ENCODE assay signal across 9 mouse cellular contexts in the genomic region with DNA sequence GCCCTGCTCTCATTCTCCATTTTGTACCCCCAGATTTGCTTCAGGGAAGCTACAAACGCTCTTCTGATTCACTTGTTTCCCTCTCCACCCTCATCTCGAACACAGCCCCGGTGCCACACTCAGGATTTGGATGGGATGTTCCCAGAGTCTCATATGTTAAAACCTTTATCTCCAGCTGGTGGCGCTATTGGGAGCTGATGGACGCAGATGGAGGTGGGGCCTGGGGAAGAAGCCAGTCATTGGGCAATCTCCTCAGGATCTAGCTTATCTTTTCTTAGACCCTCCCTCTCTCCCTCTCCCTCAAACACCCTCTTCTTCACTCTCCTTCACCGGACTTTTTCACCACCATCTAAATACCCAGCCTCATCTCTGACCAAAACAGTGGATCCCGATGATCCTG. TPM values are rescaled to one million over a fixed set of nuclear protein-coding genes. Genes with fewer than 3 reads are reported as not detected.
A peak's percentile ranks its signal among the peaks of the same experiment; 100 is the strongest.
DNase-seq lines count a peak whose midpoint lies in the region; ATAC-seq lines count a peak whose summit lies in the region.
"Had no signal": no experiment of that assay in that cellular context is flagged by ENCODE, and none has a peak within 500 bp of the region (broad histone marks: within the 10 kb centered on the region; RNA-seq: fewer than 3 reads in every experiment).

No protein-coding gene starts in this region.

- H3K27me3 ChIP-seq in heart, embryonic 10.5 days (ENCODE audit: insufficient read depth, poor library complexity, severe bottlenecking), result no peaks in the 10 kb centered on the region
- H3K27me3 ChIP-seq in intestine, embryonic 15.5 days (replicated peaks), result no peaks in the 10 kb centered on the region
- H3K27me3 ChIP-seq: neural tube, embryonic 13.5 days had no signal

- no peaks in the 10 kb centered on the region for H3K9me3 ChIP-seq in heart, embryonic 10.5 days
- H3K9me3 ChIP-seq in intestine, embryonic 15.5 days, result no peaks in the 10 kb centered on the region
- H3K9me3 ChIP-seq: neural tube, embryonic 13.5 days had no signal

- no peak for DNase-seq in heart, embryonic 10.5 days (ENCODE audit: low spot score)
- DNase-seq in heart, postnatal 25 days (ENCODE audit: low spot score), result no peak
- peak; percentile 43 for DNase-seq in urinary bladder, postnatal 14 days (ENCODE audit: low spot score)
- DNase-seq in urinary bladder, postnatal 10 days (ENCODE audit: low spot score), result no peak
- peak; percentile 8 for DNase-seq in cerebellum, adult 11 months

- 0 out of 2 replicates have a peak overlapping the region, but pooled peaks have one; percentile 5 for H3K4me3 ChIP-seq in heart, embryonic 10.5 days
- H3K4me3 ChIP-seq in intestine, embryonic 15.5 days (replicated peaks), result no peak overlapping the region
- H3K4me3 ChIP-seq: neural tube, embryonic 13.5 days had no signal

- no peak overlapping the region for H3K4me2 ChIP-seq in intestine, embryonic 15.5 days (replicated peaks)
- H3K4me2 ChIP-seq: neural tube, embryonic 13.5 days had no signal

- no peaks in the 10 kb centered on the region for H3K36me3 ChIP-seq in heart, embryonic 10.5 days
- H3K36me3 ChIP-seq in intestine, embryonic 15.5 days, result no peaks in the 10 kb centered on the region
- H3K36me3 ChIP-seq: neural tube, embryonic 13.5 days had no signal

- WGBS in heart, embryonic 10.5 days, result 25% methylated on average over 7 of the region's 7 CpGs
- WGBS in intestine, embryonic 15.5 days, result 32% methylated on average over 7 of the region's 7 CpGs

- H3K4me1 ChIP-seq in heart, embryonic 10.5 days, result no peaks in the 10 kb centered on the region
- H3K4me1 ChIP-seq in intestine, embryonic 15.5 days (replicated peaks), result no peaks in the 10 kb centered on the region

- H3K9ac ChIP-seq in intestine, embryonic 15.5 days, result no peak overlapping the region
- H3K9ac ChIP-seq: neural tube, embryonic 13.5 days had no signal

- 0 out of 4 replicates have a peak, but pooled peaks have one; percentile 45 to 56 for ATAC-seq in hematopoietic stem cell, adult 5-6 weeks (replicated peaks in 1 of 2; ENCODE audit: insufficient read depth in 1 of 2, low FRiP score in 2 of 2, low TSS enrichment in 1 of 2, low read depth in 1 of 2, poor library complexity in 2 of 2, severe bottlenecking in 2 of 2)
- peak; percentile 80 for ATAC-seq in megakaryocyte progenitor cell, adult 5-6 weeks (replicated peaks; ENCODE audit: poor library complexity)
- no peak for ATAC-seq in intestine, embryonic 15.5 days

- intact Hi-C loops in heart, postnatal 25 days (cut with DNase I), result no loop called here

- no peak overlapping the region for H3K27ac ChIP-seq in heart, embryonic 10.5 days
- no peak overlapping the region for H3K27ac ChIP-seq in intestine, embryonic 15.5 days
- H3K27ac ChIP-seq: neural tube, embryonic 13.5 days had no signal

RNA-seq across cellular contexts. Expression of a gene that starts 31.9 kb away (rescaled TPM):
- 0.18 TPM in 1 of 2 replicates, not detected in the other for polyA plus RNA-seq in heart, embryonic 10.5 days (2016; fragmentation: Nextera tagmentation; extraction: Ambion mirVana)
- total RNA-seq in heart, postnatal 25 days (2021), result not detected
- total RNA-seq in hematopoietic stem cell, adult 5-6 weeks (2017), result not detected in 2 replicates
- not detected in 2 replicates for total RNA-seq in megakaryocyte progenitor cell, adult 5-6 weeks (2015)
- not detected in 2 replicates for total RNA-seq in megakaryocyte progenitor cell, adult 5-6 weeks (2017)
- 3.2 and 3.4 TPM in 2 replicates for polyA plus RNA-seq in intestine, embryonic 15.5 days (2015; fragmentation: Nextera tagmentation; extraction: Ambion mirVana)

RNA-seq across cellular contexts. Expression of a gene that starts 32.1 kb away (rescaled TPM):
- 0.20 and 0.88 TPM in 2 replicates for polyA plus RNA-seq in heart, embryonic 10.5 days (2016; fragmentation: Nextera tagmentation; extraction: Ambion mirVana)
- total RNA-seq in heart, postnatal 25 days (2021), result under 1 TPM; 0.36 to 0.49 TPM
- total RNA-seq in hematopoietic stem cell, adult 5-6 weeks (2017), result not detected in 2 replicates
- not detected in 2 replicates for total RNA-seq in megakaryocyte progenitor cell, adult 5-6 weeks (2015)
- total RNA-seq in megakaryocyte progenitor cell, adult 5-6 weeks (2017), result not detected in 2 replicates
- polyA plus RNA-seq in intestine, embryonic 15.5 days (2015; fragmentation: Nextera tagmentation; extraction: Ambion mirVana), result 17.9 and 19.6 TPM in 2 replicates

Comparison
In these comparisons a context has a peak if more than half of its experiments do, and no peak if none do; other contexts are left out.
1. DNase-seq: peak in urinary bladder, postnatal 14 days (single experiment) and cerebellum, adult 11 months (single experiment); none in heart, embryonic 10.5 days (single experiment), heart, postnatal 25 days (single experiment) and urinary bladder, postnatal 10 days (single experiment).